Mouse (Mus musculus) brain, adult 2 months (tissue): Measurements from ENCODE around the gene Nrxn2.

Experiments
- DNase-seq: peaks from one replicate; pipeline ENCODE4 v3.0.0; 2011; ENCODE audit warnings: low read depth, low spot score

Gene Nrxn2

DNA sequence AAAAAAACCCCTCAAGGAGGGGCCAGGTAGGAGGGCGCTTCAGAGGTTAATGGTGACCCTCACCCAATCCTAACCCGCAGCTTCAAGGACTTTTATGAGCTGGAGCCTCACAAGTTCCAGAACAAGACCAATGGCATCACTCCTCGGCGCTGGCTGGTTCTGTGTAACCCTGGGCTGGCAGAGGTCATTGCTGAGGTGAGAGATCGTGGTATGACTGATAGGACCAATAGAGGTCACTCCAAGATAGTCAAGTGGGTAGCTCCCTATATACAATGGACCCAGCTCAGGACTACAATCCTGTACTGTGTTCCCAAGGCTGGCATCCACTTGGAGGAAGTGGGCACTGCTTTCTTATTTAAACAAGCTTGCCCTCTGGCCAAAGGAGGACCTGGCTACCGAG, 28.3 kb upstream of the Nrxn2 start:
- DNase-seq: no peak

DNA sequence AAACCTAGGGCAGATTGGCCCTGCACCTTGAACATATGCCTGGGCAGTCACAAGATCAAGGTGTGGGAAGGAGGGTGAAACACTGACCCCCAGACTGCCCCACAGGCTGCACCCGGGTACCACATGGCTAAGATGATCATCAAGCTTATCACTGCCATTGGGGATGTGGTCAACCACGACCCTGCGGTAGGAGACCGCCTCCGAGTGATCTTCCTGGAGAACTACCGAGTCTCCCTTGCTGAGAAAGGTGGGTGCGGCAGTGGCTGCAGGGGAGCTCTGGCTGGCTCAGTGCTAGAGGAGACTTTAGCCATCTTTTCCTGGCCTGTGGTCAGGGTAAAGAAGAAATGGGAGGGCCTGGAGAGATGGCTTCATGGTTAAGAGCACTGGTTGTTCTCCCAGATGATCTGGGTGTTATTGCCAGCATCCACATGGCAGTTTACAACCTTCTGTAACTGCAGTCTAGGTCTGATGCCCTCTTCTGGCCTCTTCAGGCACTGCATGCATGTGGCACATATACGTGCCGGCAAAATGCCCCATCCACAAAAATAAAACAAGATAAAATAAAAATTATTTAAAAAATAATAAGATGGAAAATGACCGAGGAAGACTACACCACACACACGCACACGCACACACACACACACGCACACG, 25.7 kb upstream of the Nrxn2 start:
- no peak for DNase-seq

DNA sequence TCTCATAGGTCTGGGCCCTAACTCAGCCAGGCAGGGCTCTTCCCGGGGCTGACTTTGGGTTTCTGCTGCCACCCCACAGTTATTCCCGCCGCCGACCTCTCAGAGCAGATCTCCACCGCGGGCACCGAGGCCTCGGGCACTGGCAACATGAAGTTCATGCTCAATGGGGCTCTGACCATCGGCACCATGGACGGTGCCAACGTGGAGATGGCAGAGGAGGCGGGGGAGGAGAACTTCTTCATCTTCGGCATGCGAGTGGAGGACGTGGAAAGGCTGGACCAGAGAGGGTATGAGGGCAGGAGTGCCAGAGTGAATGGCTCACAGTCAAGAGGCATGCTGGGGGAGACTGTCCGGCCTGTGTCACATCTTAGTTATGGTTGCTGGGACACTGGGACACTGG, 24.9 kb upstream of the Nrxn2 start:
- no peak for DNase-seq

DNA sequence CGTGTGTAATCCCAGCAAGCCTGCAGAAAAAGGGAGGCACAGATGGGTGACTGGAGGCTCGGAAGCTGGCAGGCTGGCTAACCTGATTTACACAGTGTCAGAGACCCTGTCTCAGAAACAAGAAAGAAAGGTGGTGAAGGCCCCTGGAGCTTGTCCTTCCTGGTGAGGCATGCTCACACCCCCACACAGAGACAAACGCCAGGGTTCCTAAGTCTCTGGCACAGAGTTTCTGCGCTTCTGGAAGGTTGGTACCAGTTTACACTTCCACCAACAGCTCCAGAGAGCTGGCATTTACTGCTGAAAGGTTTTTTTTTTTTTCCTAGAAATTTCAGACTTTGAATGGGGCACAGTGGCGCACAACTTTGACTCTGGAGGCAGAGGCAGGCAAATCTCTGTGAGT, 22.3 kb upstream of the Nrxn2 start:
- peak; percentile 62 for DNase-seq

DNA sequence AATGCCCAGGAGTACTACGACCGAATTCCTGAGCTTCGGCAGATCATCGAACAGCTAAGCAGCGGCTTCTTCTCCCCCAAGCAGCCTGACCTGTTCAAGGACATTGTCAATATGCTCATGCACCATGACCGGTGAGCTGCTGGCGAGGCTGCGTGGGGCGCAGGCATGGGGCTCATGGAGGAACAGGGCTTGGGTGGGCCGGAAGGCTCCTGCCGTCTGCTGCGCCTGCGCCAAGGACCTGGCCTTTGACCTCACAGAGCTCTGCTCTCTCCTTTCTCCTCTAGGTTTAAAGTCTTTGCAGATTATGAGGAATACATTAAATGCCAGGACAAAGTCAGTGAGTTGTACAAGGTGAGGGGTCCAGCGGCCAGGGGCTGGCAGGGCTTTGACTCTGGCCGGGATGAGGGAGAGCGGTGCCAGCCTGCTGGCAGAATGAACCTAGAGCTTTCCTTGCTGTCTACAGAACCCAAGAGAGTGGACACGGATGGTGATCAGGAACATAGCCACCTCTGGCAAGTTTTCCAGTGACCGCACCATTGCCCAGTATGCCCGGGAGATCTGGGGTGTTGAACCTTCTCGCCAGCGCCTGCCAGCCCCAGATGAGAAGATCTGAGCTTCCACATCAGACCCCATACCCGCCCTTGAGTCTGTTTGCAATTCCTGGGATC, 20.8 kb upstream of the Nrxn2 start:
- no peak for DNase-seq

DNA sequence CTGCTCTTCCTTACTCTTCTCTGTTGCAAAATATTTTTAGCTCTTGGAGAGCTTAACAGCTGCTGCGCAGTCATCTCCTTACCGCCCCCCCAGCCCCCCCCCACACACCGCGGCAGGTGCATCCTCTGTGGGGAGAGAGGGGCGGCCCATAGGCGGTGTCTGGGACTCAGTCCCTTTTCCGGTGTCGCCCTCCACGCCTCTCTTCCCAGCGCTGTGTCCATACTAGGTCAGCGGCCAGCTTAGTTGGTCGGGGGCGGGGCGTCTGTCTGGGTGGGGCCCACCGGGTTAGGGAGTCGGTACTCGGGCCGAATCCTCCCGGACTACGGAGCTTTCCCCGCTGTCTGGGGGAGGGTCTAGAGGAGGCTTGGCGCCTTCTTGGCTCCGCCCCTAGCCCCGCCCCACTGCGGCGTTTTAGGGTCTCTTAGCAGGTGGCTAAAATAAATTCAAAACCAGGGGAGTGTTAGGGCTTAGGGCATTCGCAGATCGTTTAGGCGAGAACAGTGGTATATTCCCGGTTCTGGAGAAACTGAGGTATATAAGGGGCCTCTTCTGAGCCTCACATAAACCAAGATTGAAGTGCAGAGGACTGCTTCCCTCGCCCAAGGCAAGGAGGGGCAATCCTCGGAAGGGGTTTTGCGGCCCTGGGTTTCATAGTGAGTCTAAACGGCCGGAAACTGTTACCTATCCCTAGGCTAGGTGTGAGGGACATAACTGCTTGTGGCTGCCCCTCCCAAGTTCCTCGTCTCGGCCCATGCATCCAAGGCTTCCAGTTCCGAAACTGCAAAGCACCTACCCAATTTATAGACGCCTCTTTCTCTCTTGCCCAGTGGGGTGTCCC, 19.9 kb upstream of the Nrxn2 start:
- DNase-seq: peak; percentile 67

DNA sequence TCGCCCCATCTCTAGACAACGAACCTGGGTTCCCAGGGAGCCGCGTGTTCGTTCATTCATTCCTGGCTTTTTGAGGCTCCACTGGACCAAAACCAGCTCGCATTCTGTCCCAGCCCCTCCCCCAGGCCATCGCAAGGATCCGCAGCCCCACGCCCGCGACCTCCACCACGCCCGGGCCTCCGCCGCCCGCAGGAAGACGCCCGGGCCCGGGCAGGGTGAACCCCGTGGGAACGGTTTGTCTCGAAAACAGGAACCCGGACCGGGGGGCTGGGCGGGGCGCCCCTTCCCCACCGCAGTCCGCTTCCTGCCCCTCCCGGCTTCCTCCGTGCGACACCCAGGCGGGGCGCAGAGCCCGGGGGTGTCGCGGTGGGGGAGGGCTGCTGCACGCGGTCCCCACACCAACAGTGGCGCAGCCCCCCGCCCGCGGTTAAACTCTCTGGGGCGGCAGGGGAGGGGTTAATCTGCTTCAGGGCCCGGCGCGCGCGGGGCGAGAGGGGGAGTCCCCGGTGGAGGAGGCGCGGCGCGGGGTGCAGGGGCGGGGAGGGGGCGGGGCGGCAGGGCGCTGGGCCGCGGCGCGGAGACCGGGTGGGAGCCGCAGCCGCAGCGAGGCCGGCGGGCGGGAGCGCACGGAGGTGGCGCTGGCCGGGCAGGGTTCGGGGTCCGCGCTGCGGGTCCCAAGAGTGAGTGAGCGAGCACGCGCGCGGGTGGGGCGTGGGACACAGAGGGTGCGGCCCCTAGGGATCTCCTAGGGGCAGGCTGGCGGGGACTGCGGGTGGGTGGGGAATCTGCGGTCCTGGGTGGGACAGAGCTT, 19.0 kb upstream of the Nrxn2 start, which contains the start of gene Rasgrp2:
Gene Rasgrp2 (plus strand): TSS at position 56 of the 811 bp plus-strand sequence.
- DNase-seq: no peak

DNA sequence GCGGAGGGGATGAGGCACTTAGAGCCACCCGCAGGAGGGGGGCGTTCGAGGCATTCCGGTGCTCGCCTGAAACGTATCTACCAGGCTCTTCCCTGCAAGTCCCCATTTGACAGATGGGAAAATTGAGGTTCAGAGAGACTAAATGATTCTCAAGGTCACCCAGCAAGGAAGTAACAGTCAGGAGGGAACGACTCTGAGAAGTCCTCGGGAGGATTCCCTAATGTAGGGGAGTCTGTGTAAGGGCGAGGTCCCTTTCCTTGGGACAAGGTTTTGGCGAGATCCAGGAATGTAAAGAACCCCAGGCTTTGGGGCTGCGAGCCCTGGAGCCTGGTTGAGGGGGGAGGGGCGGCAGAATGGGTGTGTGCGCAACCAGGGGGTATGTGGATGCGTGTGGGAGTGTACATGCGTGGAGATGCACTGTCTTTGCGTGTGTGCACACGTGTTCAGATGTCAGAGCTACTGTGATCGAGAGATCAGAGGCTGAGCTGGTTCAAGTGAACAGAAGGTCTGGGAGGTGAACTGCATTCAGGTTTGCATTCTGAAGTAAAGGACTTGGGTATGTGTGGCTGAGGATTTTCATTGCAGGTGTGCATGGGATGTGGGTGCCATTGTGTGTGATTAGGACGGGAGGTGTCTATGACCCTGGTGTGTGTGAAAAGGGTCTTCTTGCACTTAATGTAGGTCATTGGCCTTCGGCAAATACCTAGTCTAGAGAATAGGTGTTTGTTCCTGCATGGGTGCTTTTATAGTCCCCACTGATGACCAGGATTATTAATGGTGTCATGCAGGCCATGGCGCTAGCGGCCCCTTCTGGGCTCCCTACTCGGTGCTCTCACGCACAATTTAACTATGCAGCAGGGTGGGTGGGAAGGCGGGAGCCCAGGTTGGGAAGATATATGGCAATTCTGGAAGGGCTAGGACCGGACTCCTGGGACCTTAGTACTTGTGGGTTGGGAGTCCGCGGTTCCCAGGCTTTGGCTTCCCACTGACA, 18.1 kb upstream of the Nrxn2 start:
- DNase-seq: peak; percentile 61

DNA sequence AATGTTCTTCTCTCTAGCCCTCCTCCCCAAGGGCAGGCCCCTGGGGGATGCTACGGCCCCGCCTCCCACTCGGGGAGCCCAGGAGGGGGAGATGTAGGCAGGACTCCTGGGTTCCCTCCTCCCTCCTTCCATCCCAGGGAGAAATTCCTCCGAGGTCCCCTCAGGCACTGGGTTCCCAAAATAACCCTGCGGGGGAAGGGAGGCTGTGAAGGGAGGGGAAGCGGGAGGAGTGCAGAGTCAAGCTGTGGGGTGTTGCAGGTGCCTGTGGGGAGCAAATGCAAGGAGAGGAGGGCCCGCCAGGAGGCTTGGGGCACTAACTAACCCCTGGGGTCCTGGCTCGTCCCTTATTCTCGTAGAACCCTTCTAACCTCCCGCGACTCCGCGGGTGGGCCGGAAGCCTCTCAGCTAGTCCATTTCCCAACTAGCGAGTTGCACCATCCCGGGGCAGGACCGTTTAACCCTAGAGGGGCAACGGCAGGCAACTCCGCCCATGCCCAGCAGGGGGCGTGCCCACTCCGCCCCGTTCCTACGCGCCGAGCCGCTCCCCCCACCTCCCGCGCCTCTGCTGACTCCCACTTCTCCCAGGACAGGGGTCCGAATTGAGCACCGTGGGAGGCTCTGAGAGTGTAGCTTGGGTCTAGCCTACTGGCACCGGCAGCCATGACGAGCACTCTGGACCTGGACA, 17.3 kb upstream of the Nrxn2 start:
- DNase-seq: peak; percentile 83

DNA sequence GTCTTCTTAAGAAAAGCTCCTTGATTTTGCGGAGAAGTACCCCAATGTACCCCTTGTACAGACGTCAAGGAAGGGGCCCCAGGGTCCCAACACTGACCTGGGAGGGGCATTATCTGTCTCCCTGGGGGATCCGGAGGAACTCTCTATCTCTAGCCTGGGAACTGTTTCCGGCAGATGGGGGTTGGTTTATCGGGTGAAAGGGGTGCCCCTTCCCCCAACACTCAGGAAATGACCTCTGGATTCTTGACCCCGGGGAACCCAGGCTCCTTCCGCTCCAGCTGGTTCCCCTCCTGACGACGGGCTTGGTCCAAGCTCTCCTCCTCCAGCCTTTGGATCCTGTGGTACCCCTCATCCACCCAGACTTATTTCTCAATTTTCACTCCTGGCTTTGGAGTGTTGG, 16.6 kb upstream of the Nrxn2 start:
- no peak for DNase-seq

DNA sequence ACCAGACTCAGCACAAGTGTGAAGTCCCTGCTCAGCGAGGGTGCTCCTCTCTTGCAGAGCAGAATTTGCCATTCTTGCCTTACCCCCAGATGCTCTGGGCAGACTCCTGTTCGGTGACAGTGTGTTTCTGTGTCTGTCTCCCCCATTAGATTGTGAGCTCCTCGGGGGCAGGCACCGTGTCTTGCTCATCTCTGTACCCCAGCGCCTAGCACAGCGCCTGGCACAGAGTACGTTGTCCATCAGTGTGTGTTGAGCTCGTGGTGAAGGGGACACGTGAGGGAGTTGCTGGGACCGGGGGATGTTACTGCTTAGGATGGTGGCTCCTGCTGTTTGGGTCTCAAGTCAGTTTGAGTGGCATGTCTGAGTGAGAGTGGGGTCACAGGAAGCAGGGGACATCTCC, 14.7 kb upstream of the Nrxn2 start:
- DNase-seq: no peak

DNA sequence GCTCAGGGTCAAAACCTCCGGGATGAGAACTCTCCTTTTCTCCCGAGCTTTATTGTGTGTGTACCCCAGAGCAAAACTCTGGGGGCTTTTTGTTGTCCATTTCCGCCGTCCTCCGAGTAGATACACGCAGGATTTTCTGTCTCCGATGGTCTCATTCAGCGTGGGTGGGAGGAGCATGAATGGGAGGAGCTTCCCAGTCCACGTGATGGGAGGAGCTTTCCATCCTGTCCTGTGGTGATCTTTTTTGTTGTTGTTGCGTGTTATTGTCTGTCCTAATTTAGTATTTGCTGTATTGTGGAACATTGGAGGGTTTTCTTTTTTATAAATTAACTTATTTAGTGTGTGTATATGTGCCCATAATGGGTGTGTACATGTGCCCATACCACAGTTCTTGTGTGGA, 13.1 kb upstream of the Nrxn2 start:
- DNase-seq: no peak

DNA sequence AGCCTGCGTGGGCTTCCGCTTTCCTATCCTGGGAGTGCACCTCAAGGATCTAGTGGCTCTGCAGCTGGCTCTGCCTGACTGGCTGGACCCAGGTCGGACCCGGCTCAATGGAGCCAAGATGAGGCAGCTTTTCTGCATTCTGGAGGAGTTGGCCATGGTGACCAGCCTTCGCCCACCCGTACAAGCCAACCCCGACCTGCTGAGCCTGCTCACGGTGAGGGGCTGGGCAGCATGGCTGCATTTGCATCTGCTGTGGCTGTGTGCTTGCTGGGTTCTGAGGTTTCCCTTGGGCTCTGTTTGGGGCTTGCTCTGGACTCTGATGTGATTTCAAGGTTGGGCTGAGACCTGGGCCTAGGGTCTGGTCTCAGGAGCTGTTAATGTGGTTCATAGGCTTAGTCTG, 11.4 kb upstream of the Nrxn2 start:
- DNase-seq: no peak

DNA sequence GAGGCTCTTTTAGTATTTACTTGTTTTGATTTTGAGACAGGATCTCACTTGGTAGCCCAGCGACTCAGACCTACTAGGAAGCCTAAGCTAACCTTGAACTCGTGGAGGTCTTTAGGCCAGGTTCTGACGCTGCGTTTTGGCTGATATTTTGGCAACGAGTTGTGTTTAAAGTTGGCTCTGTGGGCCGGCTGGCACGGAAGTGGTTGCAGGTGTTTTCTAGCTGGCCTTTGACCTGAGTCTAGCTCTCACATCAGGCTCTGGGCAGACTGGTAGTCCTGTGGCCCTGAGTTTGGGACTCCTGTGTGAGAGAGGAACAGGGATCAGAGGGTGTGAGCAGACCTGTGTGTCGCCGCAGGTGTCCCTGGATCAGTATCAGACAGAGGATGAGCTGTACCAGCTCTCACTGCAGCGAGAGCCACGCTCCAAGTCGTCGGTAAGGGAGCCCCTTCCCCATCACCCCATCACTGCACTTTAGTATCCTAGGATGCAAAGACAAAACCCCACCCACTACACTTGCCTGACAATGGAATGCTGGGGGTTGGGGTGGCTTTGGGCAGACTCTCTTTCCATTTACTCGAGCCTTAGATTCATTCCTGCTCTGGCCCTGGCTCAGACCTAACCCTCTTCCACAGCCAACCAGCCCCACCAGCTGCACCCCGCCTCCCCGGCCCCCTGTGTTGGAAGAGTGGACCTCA, 10.6 kb upstream of the Nrxn2 start:
- DNase-seq: no peak

DNA sequence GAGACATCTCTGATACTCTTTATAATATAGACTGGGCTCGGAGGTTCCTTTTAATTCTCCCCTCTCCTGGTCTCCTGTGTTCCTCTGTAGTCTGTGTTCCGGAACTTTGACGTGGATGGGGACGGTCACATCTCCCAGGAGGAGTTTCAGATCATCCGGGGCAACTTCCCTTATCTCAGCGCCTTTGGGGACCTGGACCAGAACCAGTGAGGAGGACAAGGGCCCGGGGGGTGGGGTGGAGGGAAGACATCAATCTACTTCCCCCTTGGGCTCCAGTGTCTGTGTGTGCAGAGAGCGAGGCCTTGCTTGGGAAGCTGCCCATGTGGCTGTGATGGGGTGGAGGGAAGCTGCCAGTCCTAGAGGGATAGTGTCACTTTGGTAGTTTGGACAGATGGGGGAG, 9.8 kb upstream of the Nrxn2 start:
- DNase-seq: no peak

DNA sequence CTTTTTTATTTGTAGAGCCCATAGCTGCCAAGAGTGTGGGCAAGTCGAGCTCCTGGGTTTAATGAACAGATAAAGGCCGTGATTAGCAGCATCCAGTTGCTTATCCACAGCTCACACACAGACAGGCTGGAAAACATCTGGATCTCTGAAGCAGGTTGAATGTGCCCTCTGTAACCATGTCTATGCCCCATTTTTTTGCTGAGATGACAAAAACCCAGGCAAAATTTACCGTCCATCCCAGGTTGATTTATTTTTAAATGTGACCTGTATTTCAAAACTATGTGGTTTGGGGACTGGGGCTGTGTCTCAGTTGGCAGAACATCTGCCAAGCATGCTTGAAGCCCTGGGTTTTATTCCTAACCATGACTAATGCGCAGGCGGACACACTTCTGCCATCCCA, 9.4 kb upstream of the Nrxn2 start:
- DNase-seq: no peak

DNA sequence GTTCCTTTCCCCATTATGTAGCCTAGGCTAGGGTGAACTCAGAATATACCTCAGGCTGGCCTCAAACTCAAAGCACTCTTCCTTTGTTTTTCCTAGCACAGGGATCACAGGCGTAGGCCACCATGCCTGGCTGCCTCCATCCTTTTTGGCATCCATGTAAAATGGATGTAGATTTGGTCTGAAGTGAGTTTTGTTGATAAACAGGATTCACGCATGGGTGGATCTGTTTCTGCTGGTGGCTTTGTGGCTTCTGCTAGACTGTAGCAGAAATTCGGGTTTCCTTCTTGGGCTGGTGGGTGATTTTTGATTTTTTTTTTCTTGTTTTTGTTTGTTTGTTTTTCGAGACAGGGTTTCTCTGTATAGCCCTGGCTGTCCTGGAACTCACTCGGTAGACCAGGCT, 8.6 kb upstream of the Nrxn2 start:
- no peak for DNase-seq

DNA sequence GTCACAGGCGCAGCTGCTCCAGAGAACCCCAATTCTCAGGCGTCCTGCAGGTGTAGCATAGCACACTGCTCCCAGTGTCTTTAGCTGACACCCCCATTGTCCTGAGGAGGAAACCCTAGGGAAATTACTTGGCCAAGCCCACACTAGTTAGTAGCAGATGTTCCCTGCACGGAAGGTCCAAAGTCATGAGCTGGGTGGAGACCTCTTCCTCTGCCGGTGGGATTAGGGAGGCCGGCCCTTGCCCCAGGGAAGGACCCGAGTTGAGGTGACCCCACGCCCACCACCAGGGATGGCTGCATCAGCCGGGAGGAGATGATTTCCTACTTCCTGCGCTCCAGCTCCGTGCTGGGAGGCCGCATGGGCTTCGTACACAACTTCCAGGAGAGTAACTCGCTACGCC, 5.7 kb upstream of the Nrxn2 start:
- DNase-seq: no peak

DNA sequence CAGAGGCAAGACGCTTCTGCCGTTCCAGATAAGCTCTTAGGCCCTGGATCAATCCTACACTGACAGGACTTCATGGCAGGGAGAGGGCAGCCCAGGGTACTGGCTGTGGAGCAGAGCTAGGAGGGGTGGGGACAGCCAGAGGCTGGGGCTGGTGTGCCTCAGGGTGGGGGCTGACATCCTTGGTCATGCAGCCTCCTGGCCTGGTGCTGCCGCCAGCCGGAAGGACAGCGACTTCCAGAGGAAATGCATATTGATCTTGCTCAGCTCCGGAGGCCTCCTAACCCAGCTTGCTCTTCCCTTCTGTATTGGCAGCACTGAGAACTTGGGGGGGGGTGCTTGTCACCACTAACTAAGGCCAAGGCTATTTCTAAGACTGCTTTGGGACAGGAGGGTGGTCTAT, 3.1 kb upstream of the Nrxn2 start:
- DNase-seq: no peak
